Mouse (Mus musculus) kidney, embryonic 14.5 days (tissue): ENCODE measurements around the gene Abcb9. TPM values are rescaled to one million over a fixed set of nuclear protein-coding genes. Genes with fewer than 3 reads are reported as not detected.

Experiments used
- ATAC-seq: fragments of 200-750 bp; cut with Nextera tagmentation; 2 replicates; pipeline ENCODE4 v1.8.0; 2017; ENCODE audit warnings: moderate number of reproducible peaks, mild to moderate bottlenecking, moderate TSS enrichment, moderate library complexity; ENCODE audit not compliant: low FRiP score, low TSS enrichment
- H3K27ac ChIP-seq: fragments of 300-500 bp; sonication (generic); 2 replicates; pipeline ENCODE4 v1.5.1; 2014; ENCODE audit warnings: low read depth, mild to moderate bottlenecking, low read length, moderate library complexity, mixed read lengths
- H3K27me3 ChIP-seq: fragments of 300-500 bp; sonication (generic); 2 replicates; pipeline ENCODE4 v1.6.1; 2014; ENCODE audit warnings: mild to moderate bottlenecking, low read length; ENCODE audit not compliant: control insufficient read depth, insufficient read depth
- H3K36me3 ChIP-seq: fragments of 300-500 bp; sonication (generic); 2 replicates; pipeline ENCODE4 v1.6.1; 2014; ENCODE audit warnings: low read length, mixed read lengths; ENCODE audit not compliant: control insufficient read depth, insufficient read depth
- H3K4me1 ChIP-seq: fragments of 300-500 bp; sonication (generic); 2 replicates; pipeline ENCODE4 v1.6.1; 2014; ENCODE audit warnings: low read length, mixed read lengths; ENCODE audit not compliant: control insufficient read depth, insufficient read depth
- H3K4me2 ChIP-seq: fragments of 300-500 bp; sonication (generic); replicated peaks from 2 replicates; pipeline ENCODE4 v1.6.1; 2014; ENCODE audit warnings: low read depth, mild to moderate bottlenecking, low read length
- H3K4me3 ChIP-seq: fragments of 300-500 bp; sonication (generic); 2 replicates; pipeline ENCODE4 v1.5.1; 2014; ENCODE audit warnings: mild to moderate bottlenecking, low read length
- H3K9ac ChIP-seq: fragments of 300-500 bp; sonication (generic); 2 replicates; pipeline ENCODE4 v1.6.1; 2014; ENCODE audit warnings: low read depth, mild to moderate bottlenecking, low read length, moderate library complexity
- H3K9me3 ChIP-seq: fragments of 300-500 bp; sonication (generic); 2 replicates; pipeline ENCODE4 v1.6.1; 2016; ENCODE audit warnings: low read length; ENCODE audit not compliant: control insufficient read depth
- whole genome bisulfite sequencing: fragments of 180-500 bp; shearing (Covaris S2); extraction: QIAGEN DNeasy Blood & Tissue Kit; methylation state at CpG from one replicate; pipeline ENCODE4 v1.1.7; 2014; 5-methylcytosine and 5-hydroxymethylcytosine counted together
- polyA plus RNA-seq: library from polyadenylated mRNA; unstranded; fragments of >200 nt; fragmentation: Nextera tagmentation; extraction: Ambion mirVana; gene quantifications from 2 replicates; pipeline ENCODE4 v1.2.1, GENCODE M21; 2014

Gene Abcb9
- polyA plus RNA-seq, 1 experiment from 2014 or later = 0.97 TPM

GRCm38 (mm10) chr5:124043999-124044398, 51.6 kb downstream of the Abcb9 start:
- Histone ChIP-seq H3K27me3 (no peaks in the 10 kb centered on the region), H3K9me3 (no peaks in the 10 kb centered on the region), H3K9ac (no peak overlapping the region), H3K4me3 (no peak overlapping the region), H3K27ac (no peak overlapping the region), H3K4me1 (no peaks in the 10 kb centered on the region), H3K4me2 (no peak overlapping the region), H3K36me3 (no peaks in the 10 kb centered on the region)
- ATAC-seq = no peak
- WGBS = 90% methylated on average over 5 of the region's 5 CpGs

DNA sequence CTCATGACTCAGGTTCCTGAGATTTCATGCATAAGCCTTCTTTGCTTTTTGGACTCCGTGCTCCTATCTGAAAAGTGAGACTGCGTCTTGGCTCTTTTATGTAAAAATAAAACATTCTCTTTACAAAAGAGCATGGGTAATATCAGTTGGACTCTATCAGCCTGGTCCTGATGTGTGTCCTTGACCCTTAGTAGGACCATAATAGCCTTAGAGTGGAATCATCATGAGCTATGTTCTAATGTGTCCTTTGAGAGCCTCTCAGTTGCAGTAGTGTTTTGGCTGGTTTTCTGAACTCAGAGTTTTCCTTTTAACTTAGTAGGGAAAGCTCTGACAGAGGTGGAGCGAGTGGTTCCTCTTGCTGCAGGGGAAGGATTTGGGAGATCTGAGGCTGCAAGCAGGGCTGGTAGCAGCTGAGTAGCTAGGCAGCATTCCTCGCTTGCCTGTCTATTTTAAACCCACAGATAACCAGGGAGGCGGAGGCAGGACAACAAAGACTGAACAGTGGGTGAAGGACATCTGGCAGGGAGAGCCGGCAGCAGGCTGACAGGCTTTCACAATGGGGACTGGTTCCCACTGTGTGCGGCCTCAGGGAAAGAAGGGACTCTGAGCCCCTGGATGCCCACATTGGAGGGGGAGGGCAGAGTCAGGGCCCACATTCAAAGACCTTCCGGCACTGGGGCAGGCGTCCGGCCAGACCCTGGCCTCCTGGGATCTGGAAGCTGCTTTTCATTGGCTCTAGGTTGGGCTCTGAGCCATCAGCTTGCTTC, 52.2 kb downstream of the Abcb9 start:
- Histone ChIP-seq H3K4me3 (no peak overlapping the region), H3K9ac (no peak overlapping the region), H3K27me3 (no peaks in the 10 kb centered on the region), H3K4me1 (no peaks in the 10 kb centered on the region), H3K9me3 (no peaks in the 10 kb centered on the region), H3K27ac (no peak overlapping the region), H3K36me3 (no peaks in the 10 kb centered on the region), H3K4me2 (no peak overlapping the region)
- no peak for ATAC-seq
- 62% methylated on average over 10 of the region's 10 CpGs for WGBS

GRCm38 (mm10) chr5:124041097-124041496, 54.5 kb downstream of the Abcb9 start:
- no peak for ATAC-seq
- WGBS = 59% methylated on average over 9 of the region's 9 CpGs
- no peak overlapping the region for H3K9ac ChIP-seq

DNA sequence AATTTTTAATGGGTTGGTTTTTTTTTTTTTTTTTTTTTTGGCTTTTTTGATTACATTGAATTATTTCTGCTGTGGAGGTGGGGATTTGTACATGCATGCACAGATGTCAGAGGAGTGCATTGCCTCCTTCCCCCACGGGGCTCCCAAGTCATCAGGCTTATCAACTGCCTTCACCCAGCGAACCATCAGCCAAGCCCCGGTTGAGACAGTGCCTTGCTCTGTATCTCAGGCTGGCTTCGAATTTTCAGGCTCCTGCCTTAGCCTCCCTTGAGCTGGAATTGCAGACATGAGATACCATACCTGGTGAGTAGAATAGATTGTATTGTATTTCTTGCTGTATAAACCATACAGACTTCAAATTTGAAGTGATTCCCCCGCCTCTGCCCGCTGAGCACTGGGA, 56.0 kb downstream of the Abcb9 start:
- H3K9me3 ChIP-seq = no peaks in the 10 kb centered on the region
- WGBS = 90% methylated on average over 6 of the region's 6 CpGs

More at GRCm38 (mm10) chr5:124041097-124041496, 54.5 kb downstream of the Abcb9 start:
- Histone ChIP-seq H3K27ac (no peak overlapping the region), H3K4me1 (no peaks in the 10 kb centered on the region), H3K4me2 (no peak overlapping the region), H3K9me3 (no peaks in the 10 kb centered on the region), H3K27me3 (no peaks in the 10 kb centered on the region), H3K36me3 (no peaks in the 10 kb centered on the region), H3K4me3 (no peak overlapping the region)

DNA sequence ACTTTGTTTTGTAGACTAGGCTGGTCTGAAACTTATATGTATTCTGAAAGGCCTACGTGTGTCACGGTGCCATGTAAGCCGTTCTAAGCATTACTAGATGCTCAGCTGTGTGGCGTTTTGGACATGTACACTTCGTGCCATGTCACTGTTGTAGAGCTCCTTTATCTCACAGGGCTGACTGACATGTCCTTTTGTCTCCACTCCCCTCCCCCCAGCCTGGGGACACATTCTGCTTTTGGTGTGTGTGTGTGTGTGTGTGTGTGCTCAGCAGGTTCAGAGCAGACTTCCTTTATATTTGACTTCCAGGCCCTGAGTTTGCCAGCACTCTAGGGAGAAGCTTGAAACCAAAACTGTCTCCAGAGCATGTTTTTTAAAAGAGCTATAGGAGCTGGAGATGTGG, 58.8 kb downstream of the Abcb9 start:
- Histone ChIP-seq H3K9me3 (no peaks in the 10 kb centered on the region), H3K4me2 (no peak overlapping the region), H3K9ac (no peak overlapping the region), H3K27ac (no peak overlapping the region), H3K4me3 (no peak overlapping the region), H3K27me3 (no peaks in the 10 kb centered on the region), H3K4me1 (no peaks in the 10 kb centered on the region), H3K36me3 (no peaks in the 10 kb centered on the region)
- ATAC-seq = no peak
- WGBS = 90% methylated on average over 5 of the region's 5 CpGs

More for the DNA sequence above, 56.0 kb downstream of the Abcb9 start:
- no peak for ATAC-seq
- no peaks in the 10 kb centered on the region for H3K4me1 ChIP-seq
- H3K27ac ChIP-seq = no peak overlapping the region
- H3K27me3 ChIP-seq = no peaks in the 10 kb centered on the region
- H3K4me2 ChIP-seq = no peak overlapping the region
- H3K36me3 ChIP-seq = no peaks in the 10 kb centered on the region
- H3K9ac ChIP-seq = no peak overlapping the region
- H3K4me3 ChIP-seq = no peak overlapping the region

DNA sequence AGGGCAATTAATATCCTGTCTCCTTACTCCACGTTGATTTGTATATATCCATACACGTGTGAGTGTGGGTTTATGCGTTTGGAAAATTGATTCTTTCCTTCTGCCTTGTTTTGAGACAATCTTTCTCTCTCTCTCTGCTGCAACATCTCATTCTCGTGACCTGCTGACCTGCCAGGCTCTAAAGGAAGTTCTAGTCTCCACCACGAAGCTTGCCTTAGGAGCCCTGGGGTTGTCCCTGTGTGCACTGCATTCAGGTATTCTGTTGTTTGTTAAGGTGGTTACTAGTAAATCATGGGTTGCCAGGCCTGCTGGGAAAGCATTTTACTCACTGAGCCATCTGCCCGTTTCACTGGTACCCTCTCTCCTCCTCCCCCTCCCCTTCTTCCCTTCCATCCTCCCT, 59.3 kb downstream of the Abcb9 start:
- no peaks in the 10 kb centered on the region for H3K36me3 ChIP-seq
- no peaks in the 10 kb centered on the region for H3K4me1 ChIP-seq
- WGBS = 48% methylated on average over 6 of the region's 6 CpGs
- H3K9ac ChIP-seq = no peak overlapping the region
- no peak for ATAC-seq
- H3K4me2 ChIP-seq = no peak overlapping the region
- H3K4me3 ChIP-seq = no peak overlapping the region
- H3K9me3 ChIP-seq = no peaks in the 10 kb centered on the region
- no peak overlapping the region for H3K27ac ChIP-seq
- H3K27me3 ChIP-seq = no peaks in the 10 kb centered on the region

GRCm38 (mm10) chr5:124035806-124036205, 59.8 kb downstream of the Abcb9 start:
- ATAC-seq = no peak
- no peak overlapping the region for H3K9ac ChIP-seq
- no peaks in the 10 kb centered on the region for H3K4me1 ChIP-seq
- H3K9me3 ChIP-seq = no peaks in the 10 kb centered on the region
- no peak overlapping the region for H3K4me3 ChIP-seq
- no peak overlapping the region for H3K4me2 ChIP-seq
- no peaks in the 10 kb centered on the region for H3K27me3 ChIP-seq
- H3K36me3 ChIP-seq = no peaks in the 10 kb centered on the region
- H3K27ac ChIP-seq = no peak overlapping the region
- 74% methylated on average over 8 of the region's 8 CpGs for WGBS

DNA sequence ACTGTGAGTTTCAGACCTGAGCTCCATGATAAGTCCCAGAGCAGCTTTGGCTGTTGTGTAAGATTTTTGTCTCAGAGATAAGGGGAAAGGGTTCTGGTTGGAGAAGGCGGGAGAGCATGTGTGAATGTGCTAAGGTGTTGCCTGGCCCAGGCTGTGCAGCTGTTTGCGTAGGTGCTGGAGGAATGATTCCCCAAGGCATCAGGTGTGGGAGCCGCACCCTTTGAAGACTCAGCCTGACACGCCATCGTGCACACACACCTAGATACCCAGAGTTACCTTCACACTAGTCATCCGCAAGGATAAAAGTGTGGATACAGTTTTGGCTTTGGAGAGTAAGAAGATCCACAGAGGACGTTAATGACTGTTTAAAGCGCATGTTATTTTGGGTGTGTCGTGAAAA, 60.2 kb downstream of the Abcb9 start:
- no peaks in the 10 kb centered on the region for H3K36me3 ChIP-seq
- H3K4me1 ChIP-seq = peaks cover 3% of the 10 kb centered on the region; the same call in 1 of the 2 replicates
- no peak overlapping the region for H3K4me3 ChIP-seq
- no peak overlapping the region for H3K9ac ChIP-seq
- no peaks in the 10 kb centered on the region for H3K27me3 ChIP-seq
- no peak overlapping the region for H3K4me2 ChIP-seq
- H3K27ac ChIP-seq = no peak overlapping the region
- no peak for ATAC-seq
- WGBS = 89% methylated on average over 9 of the region's 9 CpGs
- H3K9me3 ChIP-seq = no peaks in the 10 kb centered on the region

GRCm38 (mm10) chr5:124034471-124034870, 61.1 kb downstream of the Abcb9 start:
- no peak overlapping the region for H3K4me3 ChIP-seq
- ATAC-seq = no peak
- H3K4me1 ChIP-seq = peaks cover 13% of the 10 kb centered on the region
- no peaks in the 10 kb centered on the region for H3K27me3 ChIP-seq
- no peak overlapping the region for H3K9ac ChIP-seq
- H3K4me2 ChIP-seq = no peak overlapping the region
- H3K36me3 ChIP-seq = no peaks in the 10 kb centered on the region
- H3K27ac ChIP-seq = no peak overlapping the region
- H3K9me3 ChIP-seq = no peaks in the 10 kb centered on the region
- 74% methylated on average over 11 of the region's 11 CpGs for WGBS
